Mouse (Mus musculus) erythroid progenitor cell, adult 5-6 weeks (primary cell): Measurements from ENCODE around the gene Bsn. TPM values are rescaled to one million over a fixed set of nuclear protein-coding genes. Genes with fewer than 3 reads are reported as not detected.
A peak's percentile ranks its signal among the peaks of the same experiment; 100 is the strongest.

Source experiments
- ATAC-seq: replicated peaks from 2 replicates; pipeline ENCODE4 v1.8.0; 2016; ENCODE audit warnings: moderate number of reproducible peaks, mild to moderate bottlenecking, moderate TSS enrichment, inconsistent platforms; ENCODE audit not compliant: poor library complexity, low FRiP score, severe bottlenecking
- total RNA-seq, 2 experiments: library from RNA; stranded (forward) in 1 of 2; stranded (reverse) in 1 of 2; fragments of 150-400 nt in 1 of 2; fragments of 186-747, 209-891 nt in 1 of 2; gene quantifications; 2 replicates each; pipeline versions ENCODE4 v1.2.3 to v1.2.4; 2015 to 2017; ENCODE audit warnings: low replicate concordance in 2 of 2

Gene Bsn
- total RNA-seq, 2 experiments from 2014 or later, result 0.42 TPM; not detected in 1

GRCm38 (mm10) chr9:108067199-108067598, 123.0 kb downstream of the Bsn start:
- ATAC-seq, result no peak

GRCm38 (mm10) chr9:108065491-108066011, 124.6 kb downstream of the Bsn start:
- ATAC-seq, result peak; percentile 64

DNA sequence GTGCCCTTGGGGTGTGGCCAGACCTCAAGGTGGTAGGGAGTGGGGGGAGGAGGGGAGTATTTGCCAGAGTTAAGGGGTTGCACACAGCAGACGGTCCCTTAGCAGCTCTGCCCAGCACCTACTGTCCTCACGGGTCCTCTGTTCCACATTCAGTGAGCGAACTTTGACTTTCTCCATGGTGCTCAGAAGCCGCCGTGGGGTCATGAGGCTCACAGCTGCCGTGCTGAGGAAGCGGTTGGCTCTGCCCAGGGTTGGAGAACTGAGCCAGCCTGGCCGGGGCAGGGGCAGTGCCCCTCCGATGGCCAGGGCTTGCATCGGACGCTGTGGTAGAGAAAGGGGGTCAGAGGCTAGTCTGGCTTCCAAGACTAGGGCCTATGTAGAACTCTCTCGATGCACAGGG, 126.8 kb downstream of the Bsn start:
- no peak for ATAC-seq

DNA sequence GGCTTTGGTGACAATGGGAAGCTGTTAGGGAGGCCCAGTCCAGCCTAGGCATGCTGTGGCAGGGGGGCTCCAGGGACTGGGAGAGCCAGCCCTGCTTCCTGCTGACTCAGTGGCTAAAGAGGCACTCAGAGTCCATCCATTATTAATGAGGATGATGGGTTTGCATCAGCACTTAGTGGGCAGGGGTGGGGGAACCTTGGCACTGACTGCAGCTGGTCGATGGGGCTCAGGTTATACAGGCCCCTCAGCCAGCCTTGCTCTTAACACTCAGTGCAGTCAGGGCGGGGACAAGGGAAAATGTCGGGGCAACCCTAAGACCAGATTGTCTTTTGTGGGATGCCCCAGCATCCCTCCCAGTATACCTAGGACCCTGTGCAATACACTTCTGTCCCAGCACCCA, 128.0 kb downstream of the Bsn start:
- no peak for ATAC-seq

- no peak for ATAC-seq
Measured at GRCm38 (mm10) chr9:108058291-108058690, 131.9 kb downstream of the Bsn start.

DNA sequence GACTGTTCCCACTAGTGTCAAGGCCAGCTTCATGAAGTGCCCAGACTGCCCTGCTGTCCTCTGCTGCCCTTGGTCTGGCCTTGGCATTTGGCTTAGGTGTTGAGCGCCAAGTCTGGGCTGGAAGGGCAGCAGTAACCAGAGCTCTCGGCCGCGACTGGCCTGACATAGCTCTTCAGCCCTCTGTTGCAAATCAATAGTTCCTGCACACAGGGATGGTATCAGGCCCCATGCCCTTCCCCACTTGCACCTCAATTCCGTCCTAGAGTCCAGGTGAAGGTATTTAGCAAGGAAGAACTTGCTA, 133.0 kb downstream of the Bsn start:
- no peak for ATAC-seq

DNA sequence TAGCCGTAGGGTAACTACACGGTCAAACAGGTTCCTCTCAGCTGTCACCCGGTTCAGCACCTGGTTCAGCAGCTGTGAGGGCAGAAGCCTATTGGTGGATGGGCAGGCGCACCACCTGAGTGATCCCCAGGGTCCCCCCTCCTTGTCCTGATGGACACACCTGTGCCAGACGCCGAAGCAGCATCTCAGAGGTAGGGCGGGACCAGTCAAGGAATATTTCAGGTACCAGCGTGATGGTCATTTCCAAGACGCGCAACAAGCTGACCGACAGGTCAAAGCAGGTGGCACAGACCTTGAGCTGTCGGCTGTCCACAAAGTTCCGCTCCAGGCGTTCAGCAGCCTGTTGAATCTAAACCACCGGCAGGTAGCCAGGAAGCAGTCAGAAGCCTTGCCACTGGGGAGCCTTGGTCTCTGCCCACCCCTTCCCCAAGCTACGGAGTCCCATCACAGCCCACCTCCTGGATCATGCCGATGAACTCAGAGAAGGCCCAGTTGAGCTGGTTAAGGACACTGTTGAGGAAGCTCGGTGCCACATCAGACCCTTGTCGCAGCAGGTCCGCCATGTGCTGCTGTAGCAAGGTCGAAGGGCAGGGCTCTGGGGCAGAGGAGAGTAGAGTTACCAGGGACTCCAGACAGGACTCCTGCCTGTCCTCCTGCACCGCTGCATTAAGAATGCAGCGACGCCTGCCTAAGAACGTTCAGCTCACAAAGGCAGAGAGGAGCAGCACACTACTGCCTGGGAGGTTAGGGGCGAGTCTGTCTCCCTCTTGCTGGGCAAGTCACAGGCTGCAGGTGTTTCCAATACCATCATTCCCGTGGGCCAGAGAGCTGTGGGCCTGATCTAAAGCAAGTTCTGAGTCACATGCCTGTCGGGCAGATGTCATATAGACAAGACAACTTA, 133.6 kb downstream of the Bsn start:
- ATAC-seq, result no peak

- no peak for ATAC-seq
Measured at GRCm38 (mm10) chr9:108055661-108056237, 134.4 kb downstream of the Bsn start.

DNA sequence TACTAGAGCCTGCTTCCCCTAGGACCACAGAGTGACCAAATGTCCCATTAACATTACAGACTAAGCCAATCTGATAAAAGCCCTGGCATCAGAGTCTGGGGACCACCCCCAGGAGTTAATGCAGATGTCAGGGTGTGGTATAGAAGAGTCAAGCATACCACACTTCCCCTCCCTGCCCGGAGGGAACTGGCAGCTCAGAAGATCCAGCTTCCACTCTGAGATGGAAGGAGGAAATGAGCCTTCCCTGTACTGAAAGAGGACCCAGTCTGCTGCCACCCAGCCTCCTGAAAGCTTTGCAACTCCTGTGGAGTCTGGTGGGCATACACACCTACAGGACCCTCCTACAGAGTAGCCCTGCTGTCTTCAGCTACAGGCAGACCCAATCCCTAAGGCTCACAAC, 135.1 kb downstream of the Bsn start:
- ATAC-seq, result no peak

DNA sequence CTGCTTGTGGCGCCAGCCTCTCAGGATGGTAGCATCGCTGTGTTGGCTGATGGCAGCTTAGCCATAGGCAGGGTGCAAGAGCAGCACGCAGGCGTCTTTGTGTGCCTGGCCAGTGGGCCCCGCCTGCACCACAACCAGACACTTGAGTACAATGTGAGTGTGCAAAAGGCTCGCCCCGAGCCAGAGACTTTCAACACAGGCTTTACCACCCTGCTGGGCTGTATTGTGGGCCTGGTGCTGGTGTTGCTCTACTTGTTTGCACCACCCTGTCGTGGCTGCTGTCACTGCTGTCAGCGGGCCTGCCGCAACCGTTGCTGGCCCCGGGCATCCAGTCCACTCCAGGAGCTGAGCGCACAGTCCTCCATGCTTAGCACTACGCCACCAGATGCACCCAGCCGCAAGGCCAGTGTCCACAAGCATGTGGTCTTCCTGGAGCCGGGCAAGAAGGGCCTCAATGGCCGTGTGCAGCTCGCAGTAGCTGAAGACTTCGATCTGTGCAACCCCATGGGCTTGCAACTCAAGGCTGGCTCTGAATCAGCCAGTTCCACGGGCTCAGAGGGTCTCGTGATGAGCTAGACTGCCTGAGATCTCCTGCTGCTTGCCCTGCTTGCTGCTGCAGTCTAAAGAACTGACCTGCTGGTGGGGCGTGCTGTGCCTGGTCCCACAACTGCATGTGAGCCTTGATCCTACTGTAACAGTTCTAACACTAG, 135.7 kb downstream of the Bsn start:
- no peak for ATAC-seq

DNA sequence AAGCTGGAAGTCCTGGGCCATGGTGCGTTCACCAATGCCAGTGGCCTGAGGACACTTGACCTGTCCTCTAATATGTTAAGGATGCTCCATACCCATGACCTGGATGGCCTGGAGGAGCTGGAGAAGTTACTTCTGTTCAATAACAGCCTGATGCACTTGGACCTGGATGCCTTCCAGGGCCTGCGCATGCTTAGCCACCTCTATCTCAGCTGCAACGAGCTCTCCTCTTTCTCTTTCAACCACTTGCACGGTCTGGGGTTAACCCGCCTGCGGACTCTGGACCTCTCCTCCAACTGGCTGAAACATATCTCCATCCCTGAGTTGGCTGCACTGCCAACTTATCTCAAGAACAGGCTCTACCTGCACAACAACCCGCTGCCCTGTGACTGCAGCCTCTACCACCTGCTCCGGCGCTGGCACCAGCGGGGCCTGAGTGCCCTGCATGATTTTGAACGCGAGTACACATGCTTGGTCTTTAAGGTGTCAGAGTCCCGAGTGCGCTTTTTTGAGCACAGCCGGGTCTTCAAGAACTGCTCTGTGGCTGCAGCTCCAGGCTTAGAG, 136.4 kb downstream of the Bsn start:
- ATAC-seq, result no peak

GRCm38 (mm10) chr9:108052885-108053664, 137.1 kb downstream of the Bsn start, which contains the start of gene Amigo3:
Amigo3 (plus strand) TSS chr9:108053159.
- peak; percentile 63 for ATAC-seq

- ATAC-seq, result no peak
Measured at GRCm38 (mm10) chr9:108052411-108052810, 137.8 kb downstream of the Bsn start.

DNA sequence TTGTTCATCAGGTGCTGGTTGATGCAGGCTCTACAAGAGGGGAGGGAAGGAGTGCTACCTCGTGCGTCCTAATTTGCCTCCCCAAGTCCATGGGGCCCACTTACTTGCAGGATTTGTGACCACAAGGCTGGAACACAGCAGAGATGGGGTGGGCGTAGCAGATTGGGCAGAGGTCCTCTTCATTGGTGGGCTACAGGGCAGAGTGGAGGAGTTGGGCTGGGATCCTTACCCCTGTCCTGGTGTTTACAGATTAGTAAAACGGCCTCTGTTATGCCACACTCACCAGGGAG, 138.3 kb downstream of the Bsn start:
- no peak for ATAC-seq

DNA sequence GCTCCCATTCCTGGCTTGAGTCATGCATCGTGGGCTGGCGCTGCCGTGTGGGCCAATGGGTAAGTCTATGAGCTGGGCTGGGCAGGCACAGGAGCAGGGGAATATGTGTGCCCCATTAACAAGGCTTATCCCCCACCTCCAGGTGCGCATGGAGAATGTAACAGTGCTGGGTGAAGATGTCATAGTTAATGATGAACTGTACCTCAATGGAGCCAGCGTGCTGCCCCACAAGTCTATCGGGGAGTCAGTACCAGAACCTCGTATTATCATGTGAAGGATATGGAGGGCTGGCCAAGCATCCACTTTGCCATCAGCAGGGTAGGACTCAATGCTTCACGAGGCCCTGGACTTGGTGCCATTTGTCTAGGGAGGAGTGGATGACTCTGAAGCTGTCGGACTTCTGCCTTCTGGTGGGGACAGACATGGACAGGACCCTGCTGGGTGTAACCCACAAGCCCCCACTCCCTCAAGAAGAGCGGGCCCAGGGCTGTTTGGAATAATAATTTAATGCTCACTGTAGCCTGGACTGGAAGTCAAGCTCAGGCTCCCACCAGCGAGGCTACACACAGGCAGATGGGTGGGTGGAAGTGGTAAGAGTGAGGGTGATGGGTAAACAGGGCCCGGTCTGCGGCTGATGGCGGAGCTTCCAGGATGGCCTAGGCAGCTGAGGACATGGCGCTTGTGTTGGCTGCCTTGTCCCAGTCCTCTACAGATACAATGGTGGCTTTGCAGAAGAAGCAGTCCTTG, 138.8 kb downstream of the Bsn start:
- ATAC-seq, result no peak

DNA sequence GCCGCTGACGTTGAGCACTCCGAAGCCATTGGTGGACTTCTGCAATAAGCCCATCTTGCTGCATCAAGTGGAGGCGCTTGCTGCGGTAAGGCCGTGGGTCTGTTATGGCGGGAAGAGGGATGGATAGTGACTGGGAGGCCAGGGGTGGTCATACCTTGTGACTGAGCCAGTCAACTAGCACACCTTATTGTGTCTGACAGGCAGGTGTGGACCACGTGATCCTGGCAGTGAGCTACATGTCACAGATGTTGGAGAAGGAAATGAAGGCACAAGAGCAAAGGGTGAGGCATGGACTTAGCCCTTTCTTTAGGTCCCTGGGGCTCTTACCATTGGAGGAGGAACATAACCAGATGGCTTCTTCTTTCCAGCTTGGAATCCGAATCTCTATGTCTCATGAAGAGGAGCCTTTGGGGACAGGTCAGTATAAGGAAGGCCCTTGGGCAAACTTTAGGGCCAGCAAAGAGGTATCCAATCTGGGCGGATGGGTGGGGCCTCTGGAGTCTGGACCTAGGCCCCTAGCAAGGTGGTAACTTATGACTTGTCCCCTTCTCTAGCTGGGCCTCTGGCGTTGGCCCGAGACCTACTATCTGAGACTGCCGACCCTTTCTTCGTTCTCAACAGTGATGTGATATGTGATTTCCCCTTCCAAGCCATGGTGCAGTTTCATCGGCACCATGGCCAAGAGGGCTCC, 140.5 kb downstream of the Bsn start:
- ATAC-seq, result no peak

DNA sequence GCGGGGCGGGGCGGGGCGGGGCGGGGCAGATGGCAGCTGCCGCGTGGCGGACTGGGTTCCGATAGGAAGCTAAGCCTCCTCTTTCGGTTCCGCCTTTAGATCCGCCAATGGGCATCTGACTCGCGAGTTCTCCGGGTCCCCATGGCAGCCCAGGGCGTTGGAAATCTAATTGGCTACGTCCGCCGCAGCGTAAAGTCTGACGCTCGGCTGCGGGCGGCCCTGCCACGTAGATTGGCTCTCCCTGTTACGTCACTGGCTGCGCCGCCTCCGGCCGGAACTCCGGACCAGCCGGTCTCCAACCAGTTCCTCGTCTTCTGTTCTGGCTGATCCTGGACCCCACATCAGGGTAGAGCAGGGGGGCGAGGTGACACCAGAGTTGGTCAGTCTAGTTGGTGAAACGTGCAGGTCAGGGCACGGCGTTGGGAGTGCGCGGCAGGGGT, 141.1 kb downstream of the Bsn start, which contains the start of gene Gmppb:
Gmppb (plus strand) TSS at position 227 of the 440 bp plus-strand sequence.
- peak; percentile 75 for ATAC-seq

- ATAC-seq, result no peak
Measured at GRCm38 (mm10) chr9:108048566-108048955, 141.6 kb downstream of the Bsn start.
